Mouse (Mus musculus): ENCODE results near the gene Mmd2. TPM values are rescaled to one million over a fixed set of nuclear protein-coding genes. Genes with fewer than 3 reads are reported as not detected.
A peak's percentile ranks its signal among the peaks of the same experiment; 100 is the strongest.

Mmd2 gene
- total and polyA plus RNA-seq, 3 experiments, result not detected

GRCm38 (mm10) chr5:142630224-142630623 lies 21.6 kb upstream of the Mmd2 start:
- peak overlapping the region; percentile 82 for H3K9ac ChIP-seq (ENCODE audit: control insufficient read depth, low read depth, low read length, poor library complexity, severe bottlenecking)
- no peaks in the 10 kb centered on the region for H3K27me3 ChIP-seq (ENCODE audit: control insufficient read depth in 1 of 2, insufficient read depth in 2 of 2, low read length in 2 of 2)
- H3K4me1 ChIP-seq (ENCODE audit: control insufficient read depth in 1 of 2, insufficient read depth in 2 of 2, low read length in 2 of 2), result peaks cover 0 to 7% of the 10 kb centered on the region in 2 experiments; a peak in 1 of 4 replicates
- DNase-seq (ENCODE audit: low read depth, low spot score), result peak; percentile 72
- H3K9me3 ChIP-seq (replicated peaks; ENCODE audit: insufficient read depth, low read length), result no peaks in the 10 kb centered on the region
- H3K36me3 ChIP-seq (ENCODE audit: control insufficient read depth in 1 of 2, insufficient read depth in 2 of 2, low read length in 2 of 2), result peaks cover 0 to 5% of the 10 kb centered on the region in 2 experiments; a peak in 3 of 4 replicates
- peak in 1 of 2 experiments; percentile 37; a peak in 1 of 4 replicates for TF ChIP-seq POLR2A (IDR thresholded peaks at IDR 0.05; ENCODE audit: control insufficient read depth in 1 of 2, insufficient read depth in 1 of 2, low read depth in 1 of 2, low read length in 2 of 2, poor library complexity in 1 of 2)
- TF ChIP-seq MYB (IDR thresholded peaks at IDR 0.05; ENCODE audit: low read depth, low read length), result no peak
- TF ChIP-seq ZKSCAN1 (IDR thresholded peaks at IDR 0.05; ENCODE audit: low read depth, low read length), result no peak
- TF ChIP-seq ETS1 (IDR thresholded peaks at IDR 0.05; ENCODE audit: low read depth, low read length), result no peak
- TF ChIP-seq ZC3H11A (IDR thresholded peaks at IDR 0.05; ENCODE audit: low read depth, low read length), result peak; percentile 9; the same call in 1 of the 2 replicates
- TF ChIP-seq TCF12 (IDR thresholded peaks at IDR 0.05; ENCODE audit: low read depth, low read length), result no peak
- peak overlapping the region; percentile 16; the same call in 1 of the 2 replicates for H3K27ac ChIP-seq (ENCODE audit: control insufficient read depth, low read depth, low read length)
- peak overlapping the region; percentile 91 to 100 for H3K4me3 ChIP-seq (ENCODE audit: control insufficient read depth in 1 of 2, insufficient read depth in 1 of 2, low read depth in 2 of 2, low read length in 2 of 2)
- H3K79me2 ChIP-seq (ENCODE audit: control insufficient read depth, insufficient read depth, low read length, poor library complexity), result peaks cover 20% of the 10 kb centered on the region

GRCm38 (mm10) chr5:142629663-142630025 lies 21.0 kb upstream of the Mmd2 start:
- Histone ChIP-seq H3K4me3 (ENCODE audit: control insufficient read depth in 1 of 2, insufficient read depth in 1 of 2, low read depth in 2 of 2, low read length in 2 of 2) (peak overlapping the region; percentile 91 to 100), H3K36me3 (ENCODE audit: control insufficient read depth in 1 of 2, insufficient read depth in 2 of 2, low read length in 2 of 2) (peaks cover 0 to 5% of the 10 kb centered on the region in 2 experiments; a peak in 2 of 4 replicates)
- TF ChIP-seq GATA1 (IDR thresholded peaks at IDR 0.05; ENCODE audit: low read depth, low read length) (no peak), HCFC1 (IDR thresholded peaks at IDR 0.05; ENCODE audit: low read depth, low read length) (no peak), MAZ (IDR thresholded peaks at IDR 0.05; ENCODE audit: low read depth, low read length) (no peak), USF2 (IDR thresholded peaks at IDR 0.05; ENCODE audit: borderline replicate concordance in 1 of 2, insufficient read depth in 1 of 2, low read depth in 1 of 2, low read length in 2 of 2) (no peak), USF1 (IDR thresholded peaks at IDR 0.05; ENCODE audit: low read depth, low read length) (no peak), MXI1 (IDR thresholded peaks at IDR 0.05; ENCODE audit: low read depth, low read length) (no peak), JUND (IDR thresholded peaks at IDR 0.05; ENCODE audit: low read depth, low read length) (no peak), MAX (IDR thresholded peaks at IDR 0.05; ENCODE audit: low read length) (no peak), CHD2 (IDR thresholded peaks at IDR 0.05; ENCODE audit: low read length) (no peak), SIN3A (IDR thresholded peaks at IDR 0.05; ENCODE audit: low read length) (no peak), CTCF (IDR thresholded peaks at IDR 0.05 in 2 of 3, conservative IDR thresholded peaks at IDR 0.05 in 1 of 3; ENCODE audit: control insufficient read depth in 1 of 3, insufficient read depth in 1 of 3, low read depth in 2 of 3, low read length in 3 of 3, poor library complexity in 1 of 3, severe bottlenecking in 1 of 3) (no peak)

More at GRCm38 (mm10) chr5:142629663-142630025, 21.0 kb upstream of the Mmd2 start:
- Histone ChIP-seq H3K9me3 (replicated peaks; ENCODE audit: insufficient read depth, low read length) (no peaks in the 10 kb centered on the region), H3K27ac (ENCODE audit: control insufficient read depth, low read depth, low read length) (peak overlapping the region; percentile 26), H3K9ac (ENCODE audit: control insufficient read depth, low read depth, low read length, poor library complexity, severe bottlenecking) (peak overlapping the region; percentile 82), H3K4me1 (ENCODE audit: control insufficient read depth in 1 of 2, insufficient read depth in 2 of 2, low read length in 2 of 2) (peaks cover 0 to 7% of the 10 kb centered on the region in 2 experiments; a peak in 1 of 4 replicates), H3K79me2 (ENCODE audit: control insufficient read depth, insufficient read depth, low read length, poor library complexity) (peaks cover 20% of the 10 kb centered on the region), H3K27me3 (ENCODE audit: control insufficient read depth in 1 of 2, insufficient read depth in 2 of 2, low read length in 2 of 2) (no peaks in the 10 kb centered on the region)
- DNase-seq (ENCODE audit: low read depth, low spot score), result no peak

All from MEL (cell line).